Mouse (Mus musculus) urinary bladder, postnatal 25 days (tissue): ENCODE results near the gene Inhba.

Source experiments
- DNase-seq: peaks from one replicate; pipeline ENCODE4 v3.0.0; 2022; ENCODE audit warnings: low spot score

Gene Inhba

GRCm38 (mm10) chr13:16023070-16024039, 11.7 kb downstream of the Inhba start:
- no peak for DNase-seq

GRCm38 (mm10) chr13:16030557-16031057, 19.0 kb downstream of the Inhba start:
- DNase-seq, result no peak

- no peak for DNase-seq
Observed at GRCm38 (mm10) chr13:16032425-16032824, 20.8 kb downstream of the Inhba start.

- DNase-seq, result no peak
Observed at GRCm38 (mm10) chr13:16032935-16033592, 21.4 kb downstream of the Inhba start.

- no peak for DNase-seq
Observed at GRCm38 (mm10) chr13:16069079-16069478, 57.4 kb downstream of the Inhba start.

GRCm38 (mm10) chr13:16077276-16077675, 65.6 kb downstream of the Inhba start:
- DNase-seq, result no peak

- DNase-seq, result no peak
Observed at GRCm38 (mm10) chr13:16078216-16078731, 66.6 kb downstream of the Inhba start.

- no peak for DNase-seq
Observed at GRCm38 (mm10) chr13:16080205-16080604, 68.6 kb downstream of the Inhba start.
